In genomic region chr10:12573601-12574000, GRCm38 (mm10) we compare ENCODE assay signal across 9 mouse cellular contexts.
A peak's percentile ranks its signal among the peaks of the same experiment; 100 is the strongest.
DNase-seq lines count a peak whose midpoint lies in the region; ATAC-seq lines count a peak whose summit lies in the region.
"Had no signal": no experiment of that assay in that cellular context is flagged by ENCODE, and none has a peak within 500 bp of the region (broad histone marks: within the 10 kb centered on the region; RNA-seq: fewer than 3 reads in every experiment).

No protein-coding gene starts in this region.

- H3K4me1 ChIP-seq in lung, embryonic 16.5 days (replicated peaks; ENCODE audit: control insufficient read depth, insufficient read depth, low read length) = no peaks in the 10 kb centered on the region
- peaks cover 37% of the 10 kb centered on the region for H3K4me1 ChIP-seq in heart, embryonic 13.5 days

- no peaks in the 10 kb centered on the region for H3K36me3 ChIP-seq in lung, embryonic 16.5 days (ENCODE audit: control insufficient read depth, insufficient read depth, low read length)
- no peaks in the 10 kb centered on the region for H3K36me3 ChIP-seq in heart, embryonic 13.5 days
- H3K36me3 ChIP-seq: embryonic facial prominence, embryonic 12.5 days had no signal

- ATAC-seq in lung, embryonic 16.5 days (ENCODE audit: low read depth) = peak; percentile 47; the same call in 1 of the 2 replicates
- no peak for ATAC-seq in heart, embryonic 13.5 days (ENCODE audit: extremely low read depth, insufficient number of reproducible peaks, low FRiP score, low TSS enrichment)

- no peak overlapping the region for H3K4me2 ChIP-seq in lung, embryonic 16.5 days (ENCODE audit: low read depth, low read length)
- H3K4me2 ChIP-seq in heart, embryonic 13.5 days = peak overlapping the region; percentile 50
- H3K4me2 ChIP-seq: embryonic facial prominence, embryonic 12.5 days had no signal

- no peak overlapping the region for H3K9ac ChIP-seq in lung, embryonic 16.5 days (ENCODE audit: low read length)
- H3K9ac ChIP-seq in heart, embryonic 13.5 days = peak overlapping the region; percentile 44; the same call in 1 of the 2 replicates
- H3K9ac ChIP-seq: embryonic facial prominence, embryonic 12.5 days had no signal

- WGBS in lung, embryonic 16.5 days = 17% methylated on average over 6 of the region's 6 CpGs
- WGBS in heart, embryonic 13.5 days = 15% methylated on average over 5 of the region's 6 CpGs

- H3K27me3 ChIP-seq in lung, embryonic 16.5 days (ENCODE audit: control insufficient read depth, insufficient read depth, low read depth, low read length) = no peaks in the 10 kb centered on the region
- no peaks in the 10 kb centered on the region for H3K27me3 ChIP-seq in heart, embryonic 13.5 days (replicated peaks)
- H3K27me3 ChIP-seq: embryonic facial prominence, embryonic 12.5 days had no signal

- intact Hi-C loops in left cerebral cortex, postnatal 10 days (cut with DNase I) = no loop called here

- H3K9me3 ChIP-seq in lung, embryonic 16.5 days (ENCODE audit: control insufficient read depth, low read length) = no peaks in the 10 kb centered on the region
- no peaks in the 10 kb centered on the region for H3K9me3 ChIP-seq in heart, embryonic 13.5 days
- H3K9me3 ChIP-seq: embryonic facial prominence, embryonic 12.5 days had no signal

- no peak overlapping the region for H3K4me3 ChIP-seq in lung, embryonic 16.5 days (ENCODE audit: low read length)
- 0 out of 2 replicates have a peak overlapping the region, but pooled peaks have one; percentile 14 for H3K4me3 ChIP-seq in heart, embryonic 13.5 days
- H3K4me3 ChIP-seq: embryonic facial prominence, embryonic 12.5 days had no signal

- H3K27ac ChIP-seq in lung, embryonic 16.5 days (ENCODE audit: low read length) = peak overlapping the region; percentile 12; the same call in 1 of the 2 replicates
- H3K27ac ChIP-seq in heart, embryonic 13.5 days (replicated peaks) = no peak overlapping the region
- H3K27ac ChIP-seq: embryonic facial prominence, embryonic 12.5 days had no signal

- no peak for DNase-seq in lung, postnatal 25 days (ENCODE audit: low spot score)
- peak; percentile 10 for DNase-seq in adrenal gland, postnatal 25 days
- DNase-seq in lung, postnatal 36 days = peak; percentile 10
- DNase-seq in testis, postnatal 14 days (ENCODE audit: low spot score) = no peak
- no peak for DNase-seq in left cerebral cortex, postnatal 10 days (ENCODE audit: extremely low spot score in 1 of 2, low spot score in 2 of 2)
- DNase-seq in cerebellum, adult 9-10 months = no peak

Comparison
In these comparisons a context has a peak if more than half of its experiments do, and no peak if none do; other contexts are left out.
1. DNase-seq: peak in adrenal gland, postnatal 25 days (single experiment) and lung, postnatal 36 days (single experiment); none in lung, postnatal 25 days (single experiment), testis, postnatal 14 days (single experiment), left cerebral cortex, postnatal 10 days (0 of 2) and cerebellum, adult 9-10 months (single experiment).